Mouse (Mus musculus) brain, embryonic 14.5 days (tissue): ENCODE measurements around the gene Vmn1r38. TPM values are rescaled to one million over a fixed set of nuclear protein-coding genes. Genes with fewer than 3 reads are reported as not detected.
"Not testable (repeated sequence)": the region's sequence is repeated elsewhere in the genome, so short reads cannot be mapped to it uniquely, and the experiment has no call there.

Source experiments
- DNase-seq: peaks from one replicate; pipeline ENCODE4 v3.0.0-alpha.2; 2011; ENCODE audit warnings: low read depth
- CTCF ChIP-seq: fragments of 200-500 bp; IDR thresholded peaks from 2 replicates; pipeline ENCODE4 v1.5.1; 2012; ENCODE audit warnings: inconsistent platforms, mild to moderate bottlenecking, moderate library complexity, borderline replicate concordance; ENCODE audit not compliant: insufficient read depth, insufficient read length; ENCODE audit errors: extremely low read depth
- POLR2A ChIP-seq: fragments of 200-500 bp; IDR thresholded peaks from 2 replicates; pipeline ENCODE4 v1.6.1; 2012; ENCODE audit warnings: mild to moderate bottlenecking, inconsistent platforms, borderline replicate concordance; ENCODE audit not compliant: poor library complexity, insufficient read depth, insufficient read length, severe bottlenecking; ENCODE audit errors: extremely low read depth
- polyA plus RNA-seq: library from polyadenylated mRNA; depleted of rRNA; stranded (reverse); fragments of >200 nt; gene quantifications from 2 replicates; pipeline ENCODE4 v1.2.3, GENCODE M21; 2012; rRNA removed

Vmn1r38 gene
- not detected in 2 replicates for polyA plus RNA-seq

DNA sequence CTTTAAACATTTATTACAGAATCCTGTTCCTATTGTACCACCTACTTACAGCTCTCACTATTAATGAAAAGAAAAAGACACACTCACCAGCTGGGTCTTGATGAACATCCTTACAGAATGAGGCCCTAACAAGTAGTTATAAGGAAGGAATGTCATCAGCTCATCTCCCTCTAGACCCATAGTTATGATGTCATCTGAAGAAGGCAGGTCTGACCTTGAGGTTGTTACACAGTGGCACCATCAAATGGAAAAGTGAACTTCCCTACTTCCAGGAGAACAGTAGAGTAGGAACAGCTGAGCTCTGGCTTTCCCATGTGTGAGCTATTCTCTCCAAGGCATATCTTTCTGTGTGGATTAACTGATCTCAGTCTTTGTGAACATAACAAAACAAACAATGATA is at the start of gene Vmn1r38:
TSS of gene Vmn1r38 (minus strand) at position 101 of the 400 bp plus-strand sequence.
- not testable (repeated sequence) for DNase-seq

DNA sequence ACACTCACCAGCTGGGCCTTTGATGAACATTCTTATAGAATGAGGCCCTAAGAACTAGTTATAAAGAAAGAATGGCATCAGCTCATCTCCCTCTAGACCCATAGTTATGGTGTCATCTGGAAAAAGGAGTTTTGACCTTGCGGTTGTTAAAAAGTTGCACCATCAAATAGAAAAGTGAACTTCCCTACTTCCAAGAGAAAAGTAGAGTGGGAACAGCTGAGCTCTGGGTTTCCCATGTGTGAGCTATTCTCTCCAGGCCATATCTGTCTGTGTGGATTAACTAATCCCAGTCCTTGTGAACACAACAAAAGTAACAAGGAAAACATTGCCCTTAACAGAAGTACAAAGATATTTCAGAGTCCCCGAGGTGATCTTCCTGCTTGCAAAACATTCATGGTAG is 28.1 kb upstream of the Vmn1r38 start, which contains the start of gene Vmn1r39:
TSS of gene Vmn1r39 (minus strand) at position 101 of the 400 bp plus-strand sequence.
- TF ChIP-seq POLR2A (no peak), CTCF (no peak)
- DNase-seq = no peak

DNA sequence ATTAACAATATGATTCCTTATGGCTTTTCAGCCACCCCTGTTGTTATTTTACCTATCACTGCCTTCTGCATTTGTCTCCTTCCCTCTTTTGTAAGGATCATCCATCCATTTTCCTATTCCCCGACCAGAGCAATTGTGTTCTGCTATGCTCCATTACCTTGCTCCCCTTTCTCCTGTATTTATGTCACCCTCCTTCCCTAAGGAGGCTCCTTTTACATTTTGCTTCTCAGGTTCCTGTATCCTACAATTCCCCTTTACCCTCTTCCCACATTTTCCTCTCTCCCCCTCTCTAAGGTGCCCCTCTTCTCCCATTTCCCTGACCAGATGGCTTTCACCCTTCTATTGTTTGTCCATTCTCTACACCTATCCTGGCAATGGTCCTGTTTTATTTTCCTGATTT is 23.9 kb upstream of the Vmn1r38 start:
- TF ChIP-seq CTCF = no peak
- TF ChIP-seq POLR2A = no peak
- DNase-seq = no peak

DNA sequence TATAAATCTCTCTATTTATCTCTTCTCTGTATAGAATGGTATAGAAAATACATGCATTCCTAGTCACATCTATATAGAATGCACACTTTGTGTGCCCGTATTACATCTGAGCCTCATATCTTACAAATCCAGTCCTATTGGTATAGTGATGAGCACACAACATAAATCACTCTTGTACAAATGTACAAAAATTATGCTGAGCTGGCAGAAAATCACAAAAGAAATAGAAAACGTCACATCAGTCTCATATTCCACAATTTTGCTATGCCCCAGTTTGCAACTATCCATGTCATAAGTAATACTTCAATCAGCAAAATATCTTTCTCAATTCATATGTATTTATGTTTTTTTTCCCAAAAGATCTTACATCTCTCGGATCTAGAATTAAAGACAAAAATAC is 23.3 kb upstream of the Vmn1r38 start:
- no peak for DNase-seq
- no peak for TF ChIP-seq CTCF
- no peak for TF ChIP-seq POLR2A

DNA sequence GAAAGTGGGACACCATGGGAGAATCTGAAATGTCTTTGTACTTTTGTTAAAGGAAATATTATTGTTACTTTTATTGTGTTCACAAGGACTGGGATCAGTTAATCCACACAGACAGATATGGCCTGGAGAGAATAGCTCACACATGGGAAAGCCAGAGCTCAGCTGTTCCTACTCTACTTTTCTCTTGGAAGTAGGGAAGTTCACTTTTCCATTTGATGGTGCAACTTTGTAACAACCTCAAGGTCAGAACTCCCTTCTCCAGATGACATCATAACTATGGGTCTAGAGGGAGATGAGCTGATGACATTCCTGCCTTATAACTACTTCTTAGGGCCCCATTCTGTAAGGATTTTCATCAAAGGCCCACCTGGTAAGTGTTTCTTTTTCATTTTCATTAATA is 53.3 kb downstream of the Vmn1r38 start, which contains the start of gene Vmn1r37:
TSS of gene Vmn1r37 (plus strand) at position 301 of the 400 bp plus-strand sequence.
- not testable (repeated sequence) for DNase-seq

Other genes with a start within 250 kb of the Vmn1r38 start
- gene Mad2l1, start 247.2 kb downstream of the Vmn1r38 start, polyA plus RNA-seq = 24.3 and 40.0 TPM in 2 replicates
- not detected in 2 replicates for gene Vmn1r32, start 222.5 kb downstream of the Vmn1r38 start, polyA plus RNA-seq
- not detected in 2 replicates for gene Vmn1r33, start 164.3 kb downstream of the Vmn1r38 start, polyA plus RNA-seq
- not detected in 2 replicates for gene Vmn1r34, start 138.7 kb downstream of the Vmn1r38 start, polyA plus RNA-seq
- not detected in 2 replicates for gene Vmn1r35, start 96.7 kb downstream of the Vmn1r38 start, polyA plus RNA-seq
- gene Vmn1r36, start 63.5 kb downstream of the Vmn1r38 start, polyA plus RNA-seq = not detected in 2 replicates
- gene Vmn1r37, start 53.2 kb downstream of the Vmn1r38 start, polyA plus RNA-seq = not detected in 2 replicates
- gene Vmn1r39, start 28.0 kb upstream of the Vmn1r38 start, polyA plus RNA-seq = not detected in 2 replicates
- gene Gng12, start 113.8 kb upstream of the Vmn1r38 start, polyA plus RNA-seq = 12.5 and 23.2 TPM in 2 replicates